Mouse (Mus musculus) heart, embryonic 14.5 days (tissue): ENCODE measurements at regions not wholly inside any gene's neighbourhood (a gene's known extent, or its start where the extent isn't known, plus 50 kb on each side); places are given as distances from the start of the nearest gene placed in this dataset.

ENCODE experiments used
- ATAC-seq: fragments of 200-750 bp; cut with Nextera tagmentation; 2 replicates; pipeline ENCODE4 v1.8.0; 2017; ENCODE audit warnings: low read depth, moderate TSS enrichment; ENCODE audit not compliant: insufficient number of reproducible peaks, insufficient read depth, low FRiP score
- H3K27ac ChIP-seq, 2 experiments: fragments of 200-500 bp in 1 of 2; fragments of 300-500 bp in 1 of 2; sonication (generic) in 1 of 2; replicated peaks in 1 of 2; 2 replicates each; pipeline ENCODE4 v1.5.1; 2012 to 2014; ENCODE audit warnings: low read depth in 2 of 2, low read length in 2 of 2, control low read depth in 1 of 2, mild to moderate bottlenecking in 1 of 2, mixed read lengths in 1 of 2; ENCODE audit not compliant: control insufficient read depth in 1 of 2, insufficient read depth in 1 of 2
- H3K27me3 ChIP-seq: fragments of 300-500 bp; sonication (generic); 2 replicates; pipeline ENCODE4 v1.6.1; 2014; ENCODE audit warnings: mild to moderate bottlenecking, low read length, control low read depth; ENCODE audit not compliant: control insufficient read depth, insufficient read depth
- H3K36me3 ChIP-seq: fragments of 300-500 bp; sonication (generic); 2 replicates; pipeline ENCODE4 v1.6.1; 2014; ENCODE audit warnings: mild to moderate bottlenecking, control low read depth, low read length, mixed read lengths; ENCODE audit not compliant: control insufficient read depth, insufficient read depth
- H3K4me1 ChIP-seq, 2 experiments: fragments of 200-500 bp in 1 of 2; fragments of 300-500 bp in 1 of 2; sonication (generic) in 1 of 2; 2 replicates each; pipeline ENCODE4 v1.6.1; 2012 to 2014; ENCODE audit warnings: low read length in 2 of 2, control low read depth in 1 of 2, mixed read lengths in 1 of 2; ENCODE audit not compliant: control insufficient read depth in 2 of 2, insufficient read depth in 2 of 2
- H3K4me2 ChIP-seq: fragments of 300-500 bp; sonication (generic); 2 replicates; pipeline ENCODE4 v1.6.1; 2014; ENCODE audit warnings: mild to moderate bottlenecking, low read length
- H3K4me3 ChIP-seq, 2 experiments: fragments of 200-500 bp in 1 of 2; fragments of 300-500 bp in 1 of 2; sonication (generic) in 1 of 2; 2 replicates each; pipeline ENCODE4 v1.5.1; 2012 to 2014; ENCODE audit warnings: low read length in 2 of 2, mild to moderate bottlenecking in 2 of 2, control low read depth in 1 of 2, low read depth in 1 of 2, moderate library complexity in 1 of 2; ENCODE audit not compliant: control insufficient read depth in 1 of 2, insufficient read depth in 1 of 2
- H3K9ac ChIP-seq: fragments of 300-500 bp; sonication (generic); 2 replicates; pipeline ENCODE4 v1.6.1; 2014; ENCODE audit warnings: mild to moderate bottlenecking, low read length
- H3K9me3 ChIP-seq: fragments of 300-500 bp; sonication (generic); 2 replicates; pipeline ENCODE4 v1.6.1; 2016; ENCODE audit warnings: low read length, control low read depth; ENCODE audit not compliant: control insufficient read depth
- WGBS: fragments of 180-500 bp; shearing (Covaris S2); extraction: QIAGEN DNeasy Blood & Tissue Kit; methylation state at CpG from one replicate; pipeline ENCODE4 v1.1.7; 2014; 5-methylcytosine and 5-hydroxymethylcytosine counted together

GRCm38 (mm10) chr16:74984207-74984606 is 572.6 kb upstream of the Robo2 start:
- H3K4me1 ChIP-seq: no peaks in the 10 kb centered on the region
- no peak overlapping the region for H3K4me3 ChIP-seq
- H3K36me3 ChIP-seq: no peaks in the 10 kb centered on the region
- ATAC-seq: no peak
- H3K27ac ChIP-seq: no peak overlapping the region
- H3K9ac ChIP-seq: no peak overlapping the region
- 67% methylated on average over 1 of the region's 1 CpGs for WGBS
- no peaks in the 10 kb centered on the region for H3K9me3 ChIP-seq
- no peaks in the 10 kb centered on the region for H3K27me3 ChIP-seq
- H3K4me2 ChIP-seq: no peak overlapping the region

GRCm38 (mm10) chr16:74966099-74966498 is 554.5 kb upstream of the Robo2 start:
- H3K4me2 ChIP-seq: no peak overlapping the region
- H3K27me3 ChIP-seq: no peaks in the 10 kb centered on the region
- no peak overlapping the region for H3K4me3 ChIP-seq
- H3K36me3 ChIP-seq: no peaks in the 10 kb centered on the region
- H3K4me1 ChIP-seq: no peaks in the 10 kb centered on the region
- H3K27ac ChIP-seq: no peak overlapping the region
- no peaks in the 10 kb centered on the region for H3K9me3 ChIP-seq
- 75% methylated on average over 4 of the region's 4 CpGs for WGBS
- ATAC-seq: no peak
- no peak overlapping the region for H3K9ac ChIP-seq

- WGBS: 86% methylated on average over 4 of the region's 4 CpGs
- ATAC-seq: no peak
- Histone ChIP-seq H3K9ac (no peak overlapping the region), H3K9me3 (no peaks in the 10 kb centered on the region), H3K4me2 (no peak overlapping the region), H3K4me1 (no peaks in the 10 kb centered on the region), H3K4me3 (no peak overlapping the region), H3K36me3 (no peaks in the 10 kb centered on the region), H3K27ac (no peak overlapping the region), H3K27me3 (no peaks in the 10 kb centered on the region)
Observed at GRCm38 (mm10) chr16:74929739-74930138, 518.1 kb upstream of the Robo2 start.

GRCm38 (mm10) chr16:74900835-74901234 is 489.2 kb upstream of the Robo2 start:
- Histone ChIP-seq H3K9me3 (no peaks in the 10 kb centered on the region), H3K27me3 (no peaks in the 10 kb centered on the region), H3K4me3 (0 out of 4 replicates have a peak overlapping the region, but pooled peaks of 1 of the 2 experiments have one; percentile 12), H3K4me2 (peak overlapping the region; percentile 52), H3K9ac (no peak overlapping the region), H3K27ac (peak overlapping the region in 1 of 2 experiments; percentile 60; a peak in 2 of 4 replicates), H3K36me3 (no peaks in the 10 kb centered on the region), H3K4me1 (no peaks in the 10 kb centered on the region)
- no peak for ATAC-seq
- WGBS: 38% methylated on average over 7 of the region's 7 CpGs

DNA sequence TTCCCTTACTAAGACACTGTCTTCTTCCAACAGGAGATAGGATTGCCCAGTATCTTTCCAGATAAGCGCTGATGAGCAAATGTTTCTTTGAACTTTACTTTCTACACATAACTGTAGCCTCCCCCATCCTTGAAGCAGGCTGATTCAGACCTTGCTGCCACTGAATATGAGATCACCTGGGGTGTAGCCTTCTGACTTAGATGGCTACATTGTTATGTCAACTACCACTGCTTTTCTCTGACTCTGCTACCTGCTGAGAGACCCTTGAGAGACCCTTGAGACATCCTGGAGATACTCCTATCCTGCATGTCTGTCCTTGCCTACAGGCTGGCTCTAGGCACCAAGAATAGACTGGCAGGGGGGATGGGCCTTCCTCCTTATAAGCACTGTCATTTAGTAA is 476.1 kb upstream of the Robo2 start:
- Histone ChIP-seq H3K27ac (no peak overlapping the region), H3K27me3 (no peaks in the 10 kb centered on the region), H3K4me3 (no peak overlapping the region), H3K36me3 (no peaks in the 10 kb centered on the region), H3K9me3 (no peaks in the 10 kb centered on the region), H3K9ac (no peak overlapping the region), H3K4me1 (no peaks in the 10 kb centered on the region), H3K4me2 (no peak overlapping the region)
- ATAC-seq: no peak
- WGBS: 33% methylated on average over 1 of the region's 1 CpGs

DNA sequence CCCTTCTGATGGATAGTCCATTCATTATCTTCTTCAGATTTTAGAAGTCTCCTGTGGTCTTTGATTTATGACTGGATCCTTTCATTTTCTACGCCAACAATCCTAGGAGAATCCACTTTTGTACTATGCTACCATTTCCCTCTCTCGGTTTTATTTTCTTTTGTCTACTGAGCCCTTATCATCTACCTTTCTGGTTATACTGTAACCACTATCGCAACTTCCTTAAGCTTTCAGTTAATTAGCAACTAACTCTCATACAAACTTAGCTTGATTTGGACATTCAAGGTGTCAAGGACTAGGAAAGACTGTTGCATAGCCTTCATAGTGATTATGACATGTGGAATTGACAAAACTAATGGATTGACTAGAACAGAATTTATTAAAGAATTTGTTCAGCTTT is 467.0 kb upstream of the Robo2 start:
- Histone ChIP-seq H3K4me3 (no peak overlapping the region), H3K4me2 (no peak overlapping the region), H3K4me1 (no peaks in the 10 kb centered on the region), H3K36me3 (no peaks in the 10 kb centered on the region), H3K27me3 (no peaks in the 10 kb centered on the region), H3K9ac (no peak overlapping the region), H3K9me3 (no peaks in the 10 kb centered on the region), H3K27ac (no peak overlapping the region)
- ATAC-seq: no peak
- 83% methylated on average over 3 of the region's 3 CpGs for WGBS

- no peak overlapping the region for H3K27ac ChIP-seq
- no peaks in the 10 kb centered on the region for H3K9me3 ChIP-seq
- H3K9ac ChIP-seq: no peak overlapping the region
- no peak overlapping the region for H3K4me3 ChIP-seq
- ATAC-seq: no peak
- H3K27me3 ChIP-seq: no peaks in the 10 kb centered on the region
- no peaks in the 10 kb centered on the region for H3K4me1 ChIP-seq
- no peaks in the 10 kb centered on the region for H3K36me3 ChIP-seq
- H3K4me2 ChIP-seq: no peak overlapping the region
Observed at GRCm38 (mm10) chr16:74873756-74874155, 462.1 kb upstream of the Robo2 start.

- Histone ChIP-seq H3K4me2 (no peak overlapping the region), H3K36me3 (no peaks in the 10 kb centered on the region), H3K9ac (no peak overlapping the region), H3K4me3 (no peak overlapping the region), H3K27ac (no peak overlapping the region), H3K9me3 (no peaks in the 10 kb centered on the region), H3K4me1 (no peaks in the 10 kb centered on the region), H3K27me3 (no peaks in the 10 kb centered on the region)
- WGBS: 10% methylated on average over 2 of the region's 2 CpGs
- no peak for ATAC-seq
Observed at GRCm38 (mm10) chr16:74857752-74858151, 446.1 kb upstream of the Robo2 start.
